8 mouse cellular contexts compared by ENCODE assay signal in the genomic region with DNA sequence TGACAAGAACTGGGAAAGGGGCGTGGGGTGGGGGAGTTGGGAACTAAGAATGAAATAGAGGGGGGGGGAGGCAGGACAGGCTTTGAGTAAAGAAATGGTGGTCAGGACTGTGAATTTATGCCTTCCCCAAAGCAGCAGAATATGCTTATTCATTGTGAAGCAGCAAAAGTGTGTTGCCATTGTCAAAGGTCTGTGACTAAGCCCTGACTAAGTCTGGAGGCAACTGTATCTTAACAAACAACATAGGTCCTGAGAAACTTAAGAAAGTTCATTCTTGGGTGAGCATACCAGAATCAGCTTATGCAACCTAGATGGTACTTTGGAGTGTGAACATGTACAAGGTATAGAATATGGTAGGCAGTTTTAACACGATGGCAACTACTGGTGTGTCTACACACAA. TPM values are rescaled to one million over a fixed set of nuclear protein-coding genes. Genes with fewer than 3 reads are reported as not detected.
A peak's percentile ranks its signal among the peaks of the same experiment; 100 is the strongest.
DNase-seq lines count a peak whose midpoint lies in the region; ATAC-seq and TF ChIP-seq lines count a peak whose summit lies in the region.

No protein-coding gene starts in this region.

- H3K4me2 ChIP-seq in heart, embryonic 12.5 days = peak overlapping the region; percentile 63
- no peak overlapping the region; the same call in 1 of the 2 replicates for H3K4me2 ChIP-seq in hindbrain, embryonic 11.5 days (replicated peaks; ENCODE audit: low read depth, low read length)

- no peak for TF ChIP-seq RAD21 in MEL (IDR thresholded peaks at IDR 0.05; ENCODE audit: low read depth, low read length)

- 68% methylated on average over 2 of the region's 2 CpGs for WGBS in heart, embryonic 12.5 days
- WGBS in hindbrain, embryonic 11.5 days = 61% methylated on average over 2 of the region's 2 CpGs
- WGBS in midbrain, embryonic 10.5 days = 71% methylated on average over 2 of the region's 2 CpGs

- no peak for TF ChIP-seq EP300 in MEL (IDR thresholded peaks at IDR 0.05; ENCODE audit: low read depth in 1 of 2, low read length in 2 of 2)

- peaks cover 15% of the 10 kb centered on the region for H3K4me1 ChIP-seq in heart, embryonic 12.5 days (replicated peaks)
- peaks cover 4 to 7% of the 10 kb centered on the region in 2 experiments; a peak in 1 of 4 replicates for H3K4me1 ChIP-seq in MEL (ENCODE audit: control insufficient read depth in 1 of 2, insufficient read depth in 2 of 2, low read length in 2 of 2)
- no peaks in the 10 kb centered on the region for H3K4me1 ChIP-seq in hindbrain, embryonic 11.5 days (replicated peaks; ENCODE audit: control insufficient read depth, insufficient read depth, low read length)
- H3K4me1 ChIP-seq in midbrain, embryonic 10.5 days = peaks cover 18% of the 10 kb centered on the region

- H3K27ac ChIP-seq in heart, embryonic 12.5 days (ENCODE audit: poor library complexity, severe bottlenecking) = no peak overlapping the region
- no peak overlapping the region; the same call in 1 of the 2 replicates for H3K27ac ChIP-seq in MEL (ENCODE audit: control insufficient read depth, low read depth, low read length)
- no peak overlapping the region for H3K27ac ChIP-seq in hindbrain, embryonic 11.5 days (ENCODE audit: low read depth, low read length)
- H3K27ac ChIP-seq in midbrain, embryonic 10.5 days (replicated peaks) = no peak overlapping the region

- no peak for TF ChIP-seq POLR2A in MEL (IDR thresholded peaks at IDR 0.05; ENCODE audit: control insufficient read depth in 1 of 2, insufficient read depth in 1 of 2, low read depth in 1 of 2, low read length in 2 of 2, poor library complexity in 1 of 2)

- no peaks in the 10 kb centered on the region for H3K27me3 ChIP-seq in heart, embryonic 12.5 days (replicated peaks)
- no peaks in the 10 kb centered on the region for H3K27me3 ChIP-seq in MEL (ENCODE audit: control insufficient read depth in 1 of 2, insufficient read depth in 2 of 2, low read length in 2 of 2)
- no peaks in the 10 kb centered on the region for H3K27me3 ChIP-seq in hindbrain, embryonic 11.5 days (ENCODE audit: control insufficient read depth, insufficient read depth, low read length)
- no peaks in the 10 kb centered on the region for H3K27me3 ChIP-seq in midbrain, embryonic 10.5 days (ENCODE audit: low read depth, poor library complexity, severe bottlenecking)

- peaks cover 19% of the 10 kb centered on the region for H3K36me3 ChIP-seq in heart, embryonic 12.5 days
- peaks cover 8 to 15% of the 10 kb centered on the region in 2 experiments for H3K36me3 ChIP-seq in MEL (ENCODE audit: control insufficient read depth in 1 of 2, insufficient read depth in 2 of 2, low read length in 2 of 2)
- H3K36me3 ChIP-seq in hindbrain, embryonic 11.5 days (ENCODE audit: control insufficient read depth, insufficient read depth, low read length) = no peaks in the 10 kb centered on the region
- peaks cover 32% of the 10 kb centered on the region for H3K36me3 ChIP-seq in midbrain, embryonic 10.5 days

- peaks cover 14% of the 10 kb centered on the region for H3K79me2 ChIP-seq in MEL (ENCODE audit: control insufficient read depth, insufficient read depth, low read length, poor library complexity)

- no peaks in the 10 kb centered on the region for H3K9me3 ChIP-seq in heart, embryonic 12.5 days (replicated peaks)
- H3K9me3 ChIP-seq in MEL (replicated peaks; ENCODE audit: insufficient read depth, low read length) = no peaks in the 10 kb centered on the region
- H3K9me3 ChIP-seq in hindbrain, embryonic 11.5 days (ENCODE audit: control insufficient read depth, low read length) = no peaks in the 10 kb centered on the region
- no peaks in the 10 kb centered on the region for H3K9me3 ChIP-seq in midbrain, embryonic 10.5 days (replicated peaks)

- ATAC-seq in heart, embryonic 12.5 days (ENCODE audit: insufficient number of reproducible peaks, low FRiP score) = no peak
- ATAC-seq in hindbrain, embryonic 11.5 days (ENCODE audit: low FRiP score) = no peak

- H3K4me3 ChIP-seq in heart, embryonic 12.5 days = peak overlapping the region; percentile 79
- H3K4me3 ChIP-seq in MEL (ENCODE audit: control insufficient read depth in 1 of 2, insufficient read depth in 1 of 2, low read depth in 2 of 2, low read length in 2 of 2) = peak overlapping the region in 1 of 2 experiments; percentile 94; a peak in 3 of 4 replicates
- 0 out of 2 replicates have a peak overlapping the region, but pooled peaks have one; percentile 84 for H3K4me3 ChIP-seq in hindbrain, embryonic 11.5 days (ENCODE audit: low read depth, low read length)
- H3K4me3 ChIP-seq in midbrain, embryonic 10.5 days = peak overlapping the region; percentile 81

- intact Hi-C loops in heart, postnatal 10 days (cut with DNase I) = no loop called here

- no peak overlapping the region for H3K9ac ChIP-seq in heart, embryonic 12.5 days
- peak overlapping the region; percentile 98 for H3K9ac ChIP-seq in MEL (ENCODE audit: control insufficient read depth, low read depth, low read length, poor library complexity, severe bottlenecking)
- no peak overlapping the region for H3K9ac ChIP-seq in hindbrain, embryonic 11.5 days (ENCODE audit: low read depth, low read length)

- TF ChIP-seq CTCF in MEL (IDR thresholded peaks at IDR 0.05 in 2 of 3, conservative IDR thresholded peaks at IDR 0.05 in 1 of 3; ENCODE audit: control insufficient read depth in 1 of 3, insufficient read depth in 1 of 3, low read depth in 2 of 3, low read length in 3 of 3, poor library complexity in 1 of 3, severe bottlenecking in 1 of 3) = no peak

- no peak for DNase-seq in heart, postnatal 10 days
- DNase-seq in MEL (ENCODE audit: low read depth, low spot score) = peak; percentile 71
- no peak for DNase-seq in hindbrain, embryonic 11.5 days (ENCODE audit: low spot score)
- no peak for DNase-seq in midbrain, embryonic 10.5 days (ENCODE audit: low spot score)
- DNase-seq in thymus, postnatal 0 days (ENCODE audit: low spot score) = no peak
- no peak for DNase-seq in layer of hippocampus, postnatal 36 days
- DNase-seq in cerebellum, postnatal 4 days (ENCODE audit: low spot score in 2 of 2) = no peak

TF ChIP-seq in MEL, 35 proteins besides CTCF, POLR2A, EP300 and RAD21:
- TF ChIP-seq MAFK (IDR thresholded peaks at IDR 0.05; ENCODE audit: borderline replicate concordance, low read depth, low read length) (no peak), ETS1 (IDR thresholded peaks at IDR 0.05; ENCODE audit: low read depth, low read length) (0 out of 2 replicates have a peak, but pooled peaks have one; percentile 28), GABPA (IDR thresholded peaks at IDR 0.05; ENCODE audit: low read depth, low read length) (peak; percentile 87; the same call in 1 of the 2 replicates), SIN3A (IDR thresholded peaks at IDR 0.05; ENCODE audit: low read length) (peak; percentile 45; the same call in 1 of the 2 replicates)

RNA-seq across cellular contexts. Expression of a gene that starts 1.3 kb away (rescaled TPM):
- 275 and 278 TPM in 2 replicates for polyA plus RNA-seq in heart, embryonic 12.5 days (2016; fragmentation: Nextera tagmentation; extraction: Ambion mirVana)
- 100 to 1,000 TPM; 139 to 150 TPM for total RNA-seq in heart, postnatal 10 days (2021)
- 150 and 159 TPM in 2 replicates for total RNA-seq in MEL (2012; rRNA removed)
- polyA plus RNA-seq in MEL (2012; ENCODE audit: insufficient read depth in 1 of 2, insufficient read length in 2 of 2, low read depth in 1 of 2, low replicate concordance in 2 of 2, missing spikeins in 1 of 2) = 100 to 1,000 TPM in 1 of 2 experiments, not detected in 1; 230 TPM
- polyA plus RNA-seq in hindbrain, embryonic 11.5 days (2014; fragmentation: Nextera tagmentation; extraction: Ambion mirVana) = 365 and 370 TPM in 2 replicates
- polyA plus RNA-seq in midbrain, embryonic 10.5 days (2016; fragmentation: Nextera tagmentation; extraction: Ambion mirVana) = 350 and 355 TPM in 2 replicates
- 294 and 299 TPM in 2 replicates for polyA plus RNA-seq in thymus, postnatal 0 days (2015; fragmentation: Nextera tagmentation; extraction: Ambion mirVana)
- 10 to 100 TPM; 96.6 to 97.5 TPM for total RNA-seq in layer of hippocampus, postnatal 36 days (2021)
